Mouse (Mus musculus) frontal cortex, adult (tissue): Measurements from ENCODE around the gene Cyp2d11.
"Not testable (repeated sequence)": the region's sequence is repeated elsewhere in the genome, so short reads cannot be mapped to it uniquely, and the experiment has no call there.

Experiments
- ATAC-seq: cut with Nextera tagmentation; 2 replicates; pipeline ENCODE4 v1.9.2; 2017; ENCODE audit warnings: mild to moderate bottlenecking, moderate library complexity, mixed read lengths; ENCODE audit not compliant: low TSS enrichment

Gene Cyp2d11

GRCm38 (mm10) chr15:82379871-82380713 lies 13.7 kb downstream of the Cyp2d11 start, which contains the start of gene Cyp2d22:
TSS of gene Cyp2d22 (minus strand) at chr15:82380260.
- peak; percentile 36; the same call in 1 of the 2 replicates for ATAC-seq

DNA sequence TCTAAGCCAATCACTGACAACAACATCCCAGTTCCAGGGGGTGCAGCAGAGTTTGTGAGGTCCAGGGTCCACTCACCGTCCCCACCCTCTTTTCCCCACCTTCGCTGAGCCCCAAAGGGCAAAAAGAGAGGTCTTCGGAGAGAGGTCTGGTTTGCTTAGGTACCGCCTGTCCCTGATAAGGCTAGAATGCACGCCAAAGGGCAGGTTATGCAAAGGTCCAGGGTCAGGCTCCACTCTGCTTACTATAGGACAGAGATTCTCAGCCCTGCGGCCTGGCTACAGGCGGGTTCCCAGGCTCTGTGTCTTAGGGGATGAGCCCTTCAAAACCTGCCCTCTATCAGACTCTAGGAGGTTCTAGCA lies 14.3 kb downstream of the Cyp2d11 start:
- no peak for ATAC-seq

GRCm38 (mm10) chr15:82378261-82379180 lies 15.3 kb downstream of the Cyp2d11 start:
- ATAC-seq = no peak

DNA sequence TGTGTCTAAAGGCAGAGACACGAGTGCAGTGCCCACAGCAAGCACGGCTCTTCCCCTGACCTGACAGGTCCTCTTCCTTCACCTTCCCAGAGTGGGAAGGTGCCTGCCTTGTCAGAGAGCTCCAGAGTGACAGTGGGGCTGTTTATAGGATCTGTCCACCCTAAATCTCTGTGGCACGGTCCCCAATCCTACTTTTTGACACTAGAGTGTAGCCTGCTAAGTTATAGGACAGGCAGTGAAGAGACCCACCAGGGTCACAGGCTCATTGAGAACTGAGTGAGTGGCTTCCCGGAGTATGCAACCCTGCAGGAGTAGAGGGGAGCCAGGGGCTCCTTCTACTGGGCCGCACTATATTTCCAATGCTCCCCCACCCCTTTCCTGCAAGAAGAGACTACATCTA lies 16.1 kb downstream of the Cyp2d11 start:
- no peak for ATAC-seq

DNA sequence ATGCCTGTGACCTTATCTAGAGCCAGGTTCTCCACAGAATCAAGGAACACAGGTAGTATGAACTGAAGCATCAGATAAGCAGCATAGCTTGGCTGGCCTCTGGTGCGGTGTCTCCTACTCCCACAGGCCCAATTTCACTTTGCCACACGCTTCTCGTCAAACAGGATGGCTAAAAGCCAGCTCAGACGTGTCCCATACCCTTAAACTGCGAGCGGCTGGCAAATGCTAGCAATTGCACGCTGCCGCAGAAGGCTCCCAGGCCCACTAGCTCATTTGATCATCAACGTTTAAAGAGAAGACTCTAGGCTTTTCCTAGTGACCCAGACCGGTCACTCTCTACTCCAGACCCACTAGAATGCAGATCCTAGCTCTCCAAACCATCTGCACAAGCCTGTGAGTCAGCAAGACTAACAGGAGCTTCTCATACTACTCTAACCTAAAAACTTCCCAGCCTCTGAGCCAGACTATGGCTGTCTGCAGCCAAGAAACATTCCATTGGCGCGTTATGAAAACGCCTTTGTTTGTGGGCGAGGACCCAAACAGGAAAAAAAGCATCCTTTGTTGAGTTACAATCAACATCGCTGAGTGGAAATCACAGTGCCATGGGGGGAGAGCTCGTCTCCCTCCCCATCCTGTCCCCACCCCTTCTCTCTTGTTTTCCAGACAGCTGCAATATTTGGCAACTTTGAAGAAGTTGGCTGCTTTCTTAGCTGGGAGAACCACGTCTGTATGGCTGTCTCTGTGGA lies 17.3 kb downstream of the Cyp2d11 start:
- peak; percentile 59 for ATAC-seq

DNA sequence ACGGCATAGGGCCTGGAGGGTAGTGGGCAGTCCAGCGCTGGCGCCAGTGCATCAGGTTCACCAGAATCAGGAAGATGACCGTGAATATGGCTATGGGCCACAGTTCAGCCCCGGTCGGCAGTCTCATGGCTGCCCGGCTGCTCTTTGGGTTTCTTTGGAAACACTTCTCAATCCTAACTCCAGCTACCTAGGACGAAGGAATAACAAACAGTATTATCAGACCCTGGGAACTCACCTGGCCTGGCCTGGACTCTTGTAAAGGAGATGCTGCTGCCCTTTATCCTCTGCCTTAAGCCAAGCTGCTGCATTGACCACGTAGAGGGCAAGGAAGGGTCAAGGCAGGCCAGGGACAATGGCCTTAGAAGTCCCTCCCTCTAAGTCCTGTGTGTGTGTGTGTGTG lies 18.0 kb downstream of the Cyp2d11 start:
- ATAC-seq = no peak

- ATAC-seq = no peak
Measured at GRCm38 (mm10) chr15:82374437-82374836, 19.4 kb downstream of the Cyp2d11 start.

- no peak for ATAC-seq
Measured at GRCm38 (mm10) chr15:82372991-82373390, 20.8 kb downstream of the Cyp2d11 start.

DNA sequence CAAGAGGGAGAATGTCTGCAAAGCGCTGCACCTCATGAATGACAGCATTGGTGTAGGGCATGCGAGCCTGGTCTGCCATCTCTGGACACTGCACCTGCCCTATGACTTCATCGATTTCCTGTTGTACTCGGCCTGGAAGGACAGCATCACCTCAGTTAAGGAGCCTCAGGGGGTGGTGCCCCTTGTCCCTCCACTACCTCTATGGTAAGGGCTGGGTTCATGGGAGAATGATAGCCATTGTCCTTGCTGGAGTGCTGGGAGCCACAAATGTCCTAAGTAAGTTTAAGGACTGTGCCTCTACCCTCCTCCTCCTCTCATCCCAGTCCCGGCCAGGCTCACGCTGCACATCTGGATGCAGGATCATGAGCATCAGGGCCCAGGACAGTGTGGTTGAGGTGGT lies 21.4 kb downstream of the Cyp2d11 start:
- ATAC-seq = no peak

DNA sequence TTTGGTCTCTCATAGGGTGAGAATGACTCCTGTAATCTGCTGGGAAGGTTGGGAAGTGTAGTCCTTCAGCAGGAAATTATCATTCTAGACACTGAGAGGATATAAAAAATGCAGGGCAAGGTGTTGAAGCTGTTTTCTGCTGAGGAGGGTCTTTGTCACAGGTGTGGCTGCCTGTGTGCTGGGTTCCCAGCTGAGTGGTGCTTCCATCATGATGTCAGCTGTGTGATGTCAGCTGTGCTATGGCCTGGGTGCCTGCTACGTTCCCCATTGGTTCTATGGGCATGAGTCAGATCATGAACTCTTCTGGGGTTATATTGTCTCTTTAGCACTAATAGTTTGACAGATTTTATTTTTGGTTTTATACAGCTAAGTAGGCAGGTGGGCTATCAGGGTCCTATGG lies 25.0 kb downstream of the Cyp2d11 start:
- no peak for ATAC-seq

GRCm38 (mm10) chr15:82368146-82368545 lies 25.7 kb downstream of the Cyp2d11 start:
- ATAC-seq = no peak

- ATAC-seq = not testable (repeated sequence)
Measured at GRCm38 (mm10) chr15:82364561-82364960, 29.3 kb downstream of the Cyp2d11 start.

- not testable (repeated sequence) for ATAC-seq
Measured at GRCm38 (mm10) chr15:82363801-82364200, 30.0 kb downstream of the Cyp2d11 start.

DNA sequence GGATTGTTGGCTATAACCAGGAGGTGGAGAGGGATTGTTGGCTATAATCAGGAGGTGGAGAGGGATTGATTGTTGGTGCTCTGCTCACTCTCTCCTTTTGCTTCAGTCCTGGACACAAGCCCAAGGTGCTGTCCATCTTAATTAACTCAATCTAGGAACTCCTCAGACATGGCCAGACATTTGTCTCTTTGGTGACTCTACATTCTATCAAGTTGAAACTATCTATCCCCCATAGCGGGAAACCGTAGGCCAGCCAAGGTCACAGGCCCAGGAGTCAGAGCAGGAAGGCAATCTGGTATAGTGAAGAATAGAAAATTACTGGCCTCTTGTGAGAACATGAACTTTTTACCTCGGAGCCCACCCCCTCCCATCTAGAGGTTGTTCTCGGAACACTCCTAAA lies 31.6 kb downstream of the Cyp2d11 start:
- ATAC-seq = no peak

- 0 out of 2 replicates have a peak, but pooled peaks have one; percentile 47 for ATAC-seq
Measured at GRCm38 (mm10) chr15:82361459-82362018, 32.3 kb downstream of the Cyp2d11 start.

DNA sequence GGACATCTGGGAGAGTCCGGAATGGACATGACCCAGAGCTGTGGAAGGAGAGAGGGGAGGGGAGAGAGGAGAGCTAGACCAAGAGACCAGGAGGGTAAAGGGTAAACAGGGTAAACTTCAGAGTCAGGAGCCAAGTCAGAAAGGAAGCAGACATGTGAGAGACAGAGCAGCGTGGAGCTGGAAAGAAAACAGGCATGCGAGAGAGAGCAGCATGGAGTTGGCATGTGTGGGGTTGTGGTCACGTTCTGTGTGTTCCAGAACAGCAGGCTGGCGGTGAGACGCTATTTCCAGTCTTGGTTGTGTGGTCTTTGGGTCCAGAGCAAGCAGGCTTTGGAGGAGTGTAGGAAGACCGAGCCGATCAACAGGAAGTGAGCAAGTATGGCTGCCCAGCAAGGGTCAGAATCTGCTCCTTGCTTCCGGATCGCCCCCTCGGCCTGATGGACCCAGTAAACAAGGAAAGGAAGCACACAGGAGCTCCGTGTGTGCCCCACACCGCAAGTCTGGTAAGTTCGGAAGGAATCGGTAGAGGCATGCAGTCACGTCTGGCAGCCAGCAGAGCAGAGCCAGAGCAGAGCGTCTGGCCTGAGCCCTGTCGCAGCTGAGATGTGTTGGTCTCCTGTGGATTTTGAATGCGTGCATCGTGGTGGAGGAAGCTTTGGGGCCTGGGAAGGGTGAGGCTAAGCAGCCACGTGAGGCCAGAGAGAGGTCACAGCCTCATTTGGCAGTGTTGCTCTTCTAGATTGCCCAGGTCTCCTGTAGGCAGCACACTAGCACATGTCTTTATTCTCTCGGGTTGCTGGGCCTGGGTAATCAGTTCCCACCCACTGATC lies 35.2 kb downstream of the Cyp2d11 start:
- ATAC-seq = no peak

DNA sequence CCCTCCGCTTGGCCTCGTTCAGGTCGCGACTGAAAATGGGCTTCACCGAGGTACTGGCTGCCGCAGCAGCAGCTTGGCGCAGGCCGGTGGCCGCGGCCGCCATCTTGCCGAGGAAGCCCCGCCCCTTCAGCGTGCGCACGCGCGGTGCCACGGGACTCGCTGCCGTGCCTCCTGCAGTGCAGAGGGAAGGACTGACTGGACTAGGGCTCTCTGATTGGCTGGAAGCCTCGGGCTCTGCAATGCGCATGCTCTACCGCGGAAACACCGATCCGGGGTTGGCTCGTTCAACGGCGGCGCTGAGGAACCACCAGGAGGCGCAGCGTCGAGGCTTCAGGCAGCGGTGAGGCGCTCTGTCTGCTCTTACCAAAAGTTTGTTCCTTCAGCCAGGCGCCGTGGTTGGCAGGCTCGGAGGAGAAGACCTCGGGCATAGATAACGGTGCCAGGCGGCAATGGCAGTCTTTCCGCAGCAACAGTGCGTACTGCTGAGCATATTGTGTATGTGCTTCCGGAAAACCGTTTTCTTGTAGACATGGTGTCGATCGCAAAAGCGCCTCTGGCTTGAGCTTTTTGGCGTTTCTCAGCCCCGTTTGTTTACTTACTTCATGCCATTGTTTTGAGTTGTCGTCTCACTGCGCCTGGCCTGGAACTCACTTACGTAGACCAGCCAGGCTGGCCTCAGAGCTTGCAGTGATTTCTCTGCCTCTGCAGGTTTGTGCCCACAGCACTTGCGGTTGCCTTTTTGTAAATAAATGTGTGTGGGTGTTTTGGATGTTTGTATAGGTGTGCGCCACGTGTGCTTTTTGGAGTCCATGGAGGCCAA lies 39.5 kb downstream of the Cyp2d11 start, which contains the start of gene Ndufa6:
TSS of gene Ndufa6 (minus strand) at position 197 of the 820 bp plus-strand sequence.
- peak; percentile 99 for ATAC-seq

DNA sequence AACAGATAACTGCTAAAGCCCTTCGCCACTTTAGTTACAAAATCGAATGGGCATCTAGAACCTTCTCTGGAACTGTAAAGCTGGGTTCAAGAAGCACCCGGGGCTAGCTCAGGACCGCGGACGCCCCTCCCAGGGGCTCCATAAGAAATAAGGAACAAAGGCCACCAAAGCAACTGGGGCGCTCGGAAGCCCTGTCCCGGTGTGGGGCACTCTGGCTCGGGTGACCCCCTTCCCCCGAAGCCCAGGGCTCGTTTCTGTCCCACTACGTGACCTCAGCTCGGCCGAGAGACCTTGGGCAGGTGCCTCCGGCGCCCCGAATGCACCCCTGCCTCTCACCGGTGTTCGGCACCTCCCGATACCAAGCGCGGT lies 40.1 kb downstream of the Cyp2d11 start:
- 0 out of 2 replicates have a peak, but pooled peaks have one; percentile 0 for ATAC-seq

DNA sequence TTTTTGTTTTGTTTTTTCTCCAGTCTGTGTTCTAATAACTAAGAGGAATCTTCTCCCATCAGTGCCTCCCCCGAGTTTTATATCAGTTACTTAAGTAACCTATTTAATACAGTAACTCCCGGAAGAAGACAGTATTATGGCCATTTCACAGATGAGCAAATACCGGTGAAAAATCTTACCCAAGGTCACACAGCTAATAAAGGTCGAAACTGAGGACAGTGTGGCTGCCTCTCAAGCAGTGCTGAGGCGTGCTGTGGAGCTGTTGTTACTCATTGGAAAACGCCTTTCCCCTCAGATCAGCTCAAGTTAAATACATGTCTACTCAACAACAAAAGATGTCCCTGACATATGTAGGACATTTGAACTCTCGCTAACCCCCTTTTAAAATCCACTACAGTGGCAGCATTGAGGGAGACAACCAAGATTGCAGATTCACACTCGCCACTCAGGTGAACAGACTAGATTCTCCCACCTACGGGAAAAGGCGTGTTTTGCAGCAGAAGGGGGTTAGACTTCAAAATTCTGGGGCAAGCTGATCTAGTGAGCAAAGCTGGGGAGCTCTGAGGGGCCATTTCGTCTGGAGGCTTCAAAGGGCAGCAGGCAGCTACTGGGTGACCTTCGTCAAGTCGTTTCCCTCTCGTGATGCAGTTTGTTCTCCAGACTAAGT lies 40.6 kb downstream of the Cyp2d11 start:
- no peak for ATAC-seq
